Mouse (Mus musculus): ENCODE data around the gene Snu13.

GRCm38 (mm10) chr15:82019288-82019687 is 28.1 kb downstream of the Snu13 start:
- TF ChIP-seq CTCF (IDR thresholded peaks at IDR 0.05; ENCODE audit: borderline replicate concordance, control insufficient read depth, extremely low read depth, insufficient read depth, low read length, poor library complexity) (no peak), POLR2A (IDR thresholded peaks at IDR 0.05; ENCODE audit: control insufficient read depth, extremely low read depth, insufficient read depth, low read length, poor library complexity) (no peak)
